Mouse (Mus musculus) neural tube, embryonic 13.5 days (tissue): ENCODE data around the gene Zbed4. TPM values are rescaled to one million over a fixed set of nuclear protein-coding genes. Genes with fewer than 3 reads are reported as not detected.
A peak's percentile ranks its signal among the peaks of the same experiment; 100 is the strongest.

Source experiments
- ATAC-seq: fragments of 200-750 bp; cut with Nextera tagmentation; 2 replicates; pipeline ENCODE4 v1.8.0; 2017; ENCODE audit warnings: low read depth, mild to moderate bottlenecking, moderate TSS enrichment, moderate library complexity
- H3K27ac ChIP-seq: fragments of 300-500 bp; sonication (generic); replicated peaks from 2 replicates; pipeline ENCODE4 v1.5.1; 2015; ENCODE audit warnings: moderate library complexity, mild to moderate bottlenecking, inconsistent platforms
- H3K27me3 ChIP-seq: fragments of 300-500 bp; sonication (generic); 2 replicates; pipeline ENCODE4 v1.6.1; 2015; ENCODE audit warnings: mild to moderate bottlenecking, inconsistent platforms
- H3K36me3 ChIP-seq: fragments of 300-500 bp; sonication (generic); 2 replicates; pipeline ENCODE4 v1.6.1; 2015; ENCODE audit warnings: mild to moderate bottlenecking, inconsistent platforms
- H3K4me1 ChIP-seq: fragments of 300-500 bp; sonication (generic); replicated peaks from 2 replicates; pipeline ENCODE4 v1.6.1; 2015; ENCODE audit warnings: inconsistent platforms
- H3K4me2 ChIP-seq: fragments of 300-500 bp; sonication (generic); 2 replicates; pipeline ENCODE4 v1.6.1; 2015; ENCODE audit warnings: inconsistent platforms, mild to moderate bottlenecking, moderate library complexity
- H3K4me3 ChIP-seq: fragments of 300-500 bp; sonication (generic); 2 replicates; pipeline ENCODE4 v1.5.1; 2015; ENCODE audit warnings: mild to moderate bottlenecking, inconsistent platforms
- H3K9ac ChIP-seq: fragments of 300-500 bp; sonication (generic); 2 replicates; pipeline ENCODE4 v1.6.1; 2015; ENCODE audit warnings: moderate library complexity, mild to moderate bottlenecking, inconsistent platforms
- H3K9me3 ChIP-seq: fragments of 300-500 bp; sonication (generic); 2 replicates; pipeline ENCODE4 v1.6.1; 2016; ENCODE audit warnings: inconsistent platforms
- WGBS: fragments of 180-500 bp; shearing (Covaris S2); methylation state at CpG from one replicate; pipeline ENCODE4 v1.1.7; 2015; 5-methylcytosine and 5-hydroxymethylcytosine counted together
- polyA plus RNA-seq: library from polyadenylated mRNA; unstranded; fragments of >200 nt; fragmentation: Nextera tagmentation; extraction: Ambion mirVana; gene quantifications from 2 replicates; pipeline ENCODE4 v1.2.1, GENCODE M21; 2015

The Zbed4 gene
- polyA plus RNA-seq, 1 experiment from 2014 or later: 22.5 TPM

GRCm38 (mm10) chr15:88815196-88815700 lies 63.8 kb downstream of the Zbed4 start:
- 89% methylated on average over 6 of the region's 6 CpGs for WGBS
- Histone ChIP-seq H3K27me3 (no peaks in the 10 kb centered on the region), H3K27ac (no peak overlapping the region), H3K9me3 (no peaks in the 10 kb centered on the region), H3K4me2 (no peak overlapping the region), H3K9ac (no peak overlapping the region), H3K4me3 (no peak overlapping the region), H3K36me3 (peaks cover 54% of the 10 kb centered on the region), H3K4me1 (peaks cover 13% of the 10 kb centered on the region)
- ATAC-seq: no peak

- Histone ChIP-seq H3K4me1 (peaks cover 28% of the 10 kb centered on the region), H3K9me3 (no peaks in the 10 kb centered on the region), H3K4me3 (peak within 1 kb of the TSS; percentile 92), H3K9ac (peak within 1 kb of the TSS; percentile 86), H3K36me3 (peaks cover 48% of the 10 kb centered on the region), H3K27ac (peak within 1 kb of the TSS; percentile 77), H3K27me3 (no peaks in the 10 kb centered on the region), H3K4me2 (peak within 1 kb of the TSS; percentile 90)
- peak; percentile 97 for ATAC-seq
- under 1% methylated on average over 88 of the region's 88 CpGs for WGBS
Observed at GRCm38 (mm10) chr15:88819026-88819905, 67.8 kb downstream of the Zbed4 start, which contains the start of the genes Alg12 and Creld2. Gene Alg12, minus strand, starts transcription at chr15:88819318. Gene Creld2, plus strand, starts transcription at chr15:88819646.

- H3K4me1 ChIP-seq: peaks cover 28% of the 10 kb centered on the region
- no peaks in the 10 kb centered on the region for H3K27me3 ChIP-seq
- H3K27ac ChIP-seq: peak overlapping the region; percentile 67; the same call in 1 of the 2 replicates
- peak overlapping the region; percentile 92 for H3K4me3 ChIP-seq
- ATAC-seq: no peak; the same call in 1 of the 2 replicates
- H3K36me3 ChIP-seq: peaks cover 48% of the 10 kb centered on the region
- WGBS: 1% methylated on average over 23 of the region's 23 CpGs
- no peaks in the 10 kb centered on the region for H3K9me3 ChIP-seq
- H3K9ac ChIP-seq: peak overlapping the region; percentile 86
- peak overlapping the region; percentile 90 for H3K4me2 ChIP-seq
Observed at GRCm38 (mm10) chr15:88819906-88820303, 68.4 kb downstream of the Zbed4 start.

DNA sequence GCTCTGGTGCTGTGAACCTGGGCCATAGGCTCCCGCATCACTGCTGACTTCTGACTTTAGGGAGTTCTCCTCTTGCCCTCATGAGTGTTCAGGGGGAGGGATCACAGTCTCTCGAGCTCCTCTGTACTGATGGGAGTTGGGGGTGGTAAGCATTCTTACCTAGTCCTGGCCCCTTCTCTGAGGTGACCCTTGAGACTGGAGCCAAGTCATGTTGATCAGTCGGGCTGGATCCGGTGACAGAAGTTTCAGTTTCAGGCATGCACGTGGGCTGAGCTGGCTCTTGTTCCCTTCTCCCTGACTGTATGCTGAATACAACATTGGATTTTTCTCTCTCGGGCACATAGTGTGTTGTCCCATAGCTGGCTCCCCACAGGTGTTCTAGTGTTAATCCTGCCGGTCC lies 69.9 kb downstream of the Zbed4 start:
- ATAC-seq: no peak
- Histone ChIP-seq H3K27ac (no peak overlapping the region), H3K4me1 (peaks cover 28% of the 10 kb centered on the region), H3K9me3 (no peaks in the 10 kb centered on the region), H3K9ac (0 out of 2 replicates have a peak overlapping the region, but pooled peaks have one; percentile 86), H3K4me3 (no peak overlapping the region), H3K4me2 (peak overlapping the region; percentile 90; the same call in 1 of the 2 replicates), H3K27me3 (no peaks in the 10 kb centered on the region), H3K36me3 (peaks cover 47% of the 10 kb centered on the region)
- WGBS: 91% methylated on average over 7 of the region's 7 CpGs

GRCm38 (mm10) chr15:88822513-88822912 lies 71.1 kb downstream of the Zbed4 start:
- no peak overlapping the region for H3K4me3 ChIP-seq
- no peaks in the 10 kb centered on the region for H3K9me3 ChIP-seq
- ATAC-seq: no peak
- H3K9ac ChIP-seq: no peak overlapping the region
- peaks cover 28% of the 10 kb centered on the region for H3K4me1 ChIP-seq
- H3K27ac ChIP-seq: no peak overlapping the region
- WGBS: 96% methylated on average over 7 of the region's 7 CpGs
- no peak overlapping the region for H3K4me2 ChIP-seq
- peaks cover 54% of the 10 kb centered on the region for H3K36me3 ChIP-seq
- no peaks in the 10 kb centered on the region for H3K27me3 ChIP-seq

DNA sequence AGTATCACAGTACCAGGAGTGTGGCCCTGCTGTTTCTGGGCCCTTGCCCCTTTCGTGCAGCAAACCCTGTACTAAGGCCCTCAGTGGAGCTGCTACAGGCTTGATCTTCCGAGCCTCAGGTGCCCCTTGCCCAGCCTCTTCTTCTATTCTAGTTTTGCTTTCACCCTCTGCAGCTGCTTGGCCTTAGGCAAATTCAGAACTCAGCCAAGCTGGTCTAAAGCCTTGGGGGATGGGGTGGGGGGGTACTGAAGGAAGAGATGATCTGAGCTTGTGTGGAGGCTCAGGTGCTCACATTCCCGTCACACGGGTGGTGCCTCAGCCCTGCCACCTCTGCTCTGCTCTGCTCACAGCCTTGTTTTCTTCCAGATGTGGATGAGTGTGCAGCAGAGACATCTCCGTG lies 71.9 kb downstream of the Zbed4 start:
- Histone ChIP-seq H3K36me3 (peaks cover 54% of the 10 kb centered on the region), H3K4me1 (peaks cover 22% of the 10 kb centered on the region), H3K27me3 (no peaks in the 10 kb centered on the region), H3K27ac (no peak overlapping the region), H3K9me3 (no peaks in the 10 kb centered on the region), H3K4me2 (no peak overlapping the region), H3K4me3 (no peak overlapping the region), H3K9ac (no peak overlapping the region)
- WGBS: 93% methylated on average over 5 of the region's 5 CpGs
- ATAC-seq: no peak

- peaks cover 46% of the 10 kb centered on the region for H3K36me3 ChIP-seq
Observed at GRCm38 (mm10) chr15:88827466-88827865, 76.0 kb downstream of the Zbed4 start.

GRCm38 (mm10) chr15:88827991-88828799 lies 76.7 kb downstream of the Zbed4 start:
- Histone ChIP-seq H3K4me3 (no peak overlapping the region), H3K4me1 (no peaks in the 10 kb centered on the region), H3K27ac (no peak overlapping the region), H3K36me3 (peaks cover 39% of the 10 kb centered on the region), H3K9ac (no peak overlapping the region), H3K4me2 (no peak overlapping the region), H3K27me3 (no peaks in the 10 kb centered on the region), H3K9me3 (no peaks in the 10 kb centered on the region)
- peak; percentile 57 for ATAC-seq
- 28% methylated on average over 9 of the region's 9 CpGs for WGBS

More at GRCm38 (mm10) chr15:88827466-88827865, 76.0 kb downstream of the Zbed4 start:
- no peak overlapping the region for H3K9ac ChIP-seq
- H3K9me3 ChIP-seq: no peaks in the 10 kb centered on the region
- ATAC-seq: no peak
- no peak overlapping the region for H3K4me3 ChIP-seq
- no peak overlapping the region for H3K4me2 ChIP-seq
- H3K27me3 ChIP-seq: no peaks in the 10 kb centered on the region
- WGBS: 91% methylated on average over 6 of the region's 6 CpGs
- H3K4me1 ChIP-seq: no peaks in the 10 kb centered on the region
- H3K27ac ChIP-seq: no peak overlapping the region

DNA sequence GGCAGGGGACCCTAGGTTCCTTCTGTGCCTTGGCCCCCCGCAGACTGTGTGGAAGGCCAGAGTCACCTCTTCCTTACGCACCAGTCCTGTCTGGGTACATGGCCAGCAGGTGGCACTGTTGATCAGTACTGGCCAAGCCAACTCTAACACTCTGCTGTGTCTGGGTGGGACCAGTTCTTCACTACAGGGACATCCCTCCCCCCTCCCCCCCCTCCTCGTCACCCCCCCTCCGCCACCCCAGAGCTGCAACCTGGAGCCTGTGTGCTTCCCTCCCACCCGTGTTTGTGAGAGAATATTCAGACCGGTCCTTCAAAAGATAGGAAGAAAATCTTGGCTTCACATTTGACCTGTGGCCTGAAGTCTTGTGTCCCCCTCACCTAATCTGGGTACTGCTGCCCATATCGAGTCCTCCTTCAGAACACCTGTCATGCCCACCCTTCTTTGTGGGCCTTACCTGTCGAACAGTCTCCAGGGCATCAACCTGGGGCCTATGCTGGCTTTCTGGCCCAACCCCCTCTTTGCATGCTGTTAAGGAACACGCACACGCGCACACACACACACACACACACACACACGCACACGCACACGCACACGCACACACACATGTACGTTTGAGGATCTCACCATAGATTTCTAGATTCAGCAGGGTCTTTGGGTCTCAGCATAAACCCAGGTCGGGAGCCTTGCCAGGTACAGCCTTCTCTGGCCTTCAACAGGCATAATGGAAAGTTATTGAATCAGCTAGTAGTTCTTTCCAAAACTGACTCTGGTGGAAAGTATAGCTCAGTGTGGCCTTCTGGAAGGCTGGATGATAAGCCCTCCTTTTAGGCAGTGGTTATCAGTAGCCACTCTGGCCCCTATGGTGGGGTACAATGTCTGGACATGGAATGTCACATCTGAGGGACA lies 77.6 kb downstream of the Zbed4 start:
- Histone ChIP-seq H3K27me3 (no peaks in the 10 kb centered on the region), H3K36me3 (peaks cover 30% of the 10 kb centered on the region), H3K27ac (no peak overlapping the region), H3K4me2 (no peak overlapping the region), H3K4me3 (no peak overlapping the region), H3K9me3 (no peaks in the 10 kb centered on the region), H3K4me1 (no peaks in the 10 kb centered on the region), H3K9ac (no peak overlapping the region)
- ATAC-seq: peak; percentile 92
- 59% methylated on average over 17 of the region's 17 CpGs for WGBS

DNA sequence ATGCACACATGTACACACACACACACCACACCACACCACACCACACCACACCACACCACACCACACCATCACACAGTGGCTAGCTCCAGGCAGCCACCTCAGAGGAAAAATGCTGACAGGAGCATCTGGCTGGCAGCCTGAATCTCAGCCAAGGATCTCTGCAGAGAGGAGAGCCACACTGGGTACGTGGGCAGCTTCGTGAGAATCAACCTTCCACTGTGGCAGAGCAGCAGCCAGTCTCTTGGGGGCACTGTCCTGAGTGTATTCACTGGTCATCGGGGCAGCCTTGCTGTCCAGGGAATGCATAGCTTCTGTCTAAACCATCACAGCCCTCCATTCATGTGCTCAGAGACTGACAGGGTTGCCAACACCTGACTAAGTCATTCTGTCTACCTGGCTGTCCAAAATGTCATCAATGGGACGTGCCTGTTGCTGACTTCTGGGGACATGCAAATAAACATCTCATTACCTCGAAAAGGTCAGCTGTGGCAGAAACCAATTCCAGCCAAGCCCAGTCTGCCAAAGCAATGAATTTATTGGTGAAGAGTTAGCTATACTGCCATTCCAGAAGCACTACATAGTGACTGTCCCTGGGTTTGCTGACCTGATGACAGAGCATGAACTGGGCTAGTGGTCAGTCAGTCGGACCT lies 78.5 kb downstream of the Zbed4 start:
- H3K4me2 ChIP-seq: no peak overlapping the region
- 76% methylated on average over 6 of the region's 6 CpGs for WGBS
- H3K4me3 ChIP-seq: no peak overlapping the region
- no peaks in the 10 kb centered on the region for H3K4me1 ChIP-seq
- peaks cover 22% of the 10 kb centered on the region for H3K36me3 ChIP-seq
- no peak for ATAC-seq
- H3K27me3 ChIP-seq: no peaks in the 10 kb centered on the region
- H3K9ac ChIP-seq: no peak overlapping the region
- H3K27ac ChIP-seq: no peak overlapping the region
- no peaks in the 10 kb centered on the region for H3K9me3 ChIP-seq

DNA sequence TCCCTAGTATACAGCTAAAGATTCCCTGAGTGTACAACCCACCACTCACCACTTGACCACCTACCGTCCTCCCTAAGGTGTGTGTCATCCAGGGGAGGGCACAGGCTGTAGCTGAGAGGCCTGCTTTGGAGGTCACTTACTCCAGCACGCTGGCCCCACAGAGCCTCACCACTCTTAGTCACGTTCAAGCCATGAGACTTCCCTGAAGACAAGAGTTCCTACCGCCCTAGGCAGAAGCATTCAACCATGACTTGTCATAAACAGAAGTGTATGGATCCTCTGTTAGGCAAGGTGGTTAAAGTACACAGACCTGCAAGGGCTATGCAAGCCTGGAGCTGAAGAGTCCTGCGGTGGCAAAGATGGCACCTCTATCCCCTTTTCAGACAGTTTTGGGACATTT lies 79.2 kb downstream of the Zbed4 start:
- ATAC-seq: no peak

More for the DNA sequence above, 79.2 kb downstream of the Zbed4 start:
- Histone ChIP-seq H3K4me3 (no peak overlapping the region), H3K9ac (no peak overlapping the region), H3K9me3 (no peaks in the 10 kb centered on the region), H3K27ac (no peak overlapping the region), H3K36me3 (peaks cover 14% of the 10 kb centered on the region), H3K4me1 (no peaks in the 10 kb centered on the region), H3K27me3 (no peaks in the 10 kb centered on the region), H3K4me2 (no peak overlapping the region)
- 78% methylated on average over 5 of the region's 5 CpGs for WGBS
